Mouse (Mus musculus): ENCODE results near the gene Ipo8.

Ipo8 gene

DNA sequence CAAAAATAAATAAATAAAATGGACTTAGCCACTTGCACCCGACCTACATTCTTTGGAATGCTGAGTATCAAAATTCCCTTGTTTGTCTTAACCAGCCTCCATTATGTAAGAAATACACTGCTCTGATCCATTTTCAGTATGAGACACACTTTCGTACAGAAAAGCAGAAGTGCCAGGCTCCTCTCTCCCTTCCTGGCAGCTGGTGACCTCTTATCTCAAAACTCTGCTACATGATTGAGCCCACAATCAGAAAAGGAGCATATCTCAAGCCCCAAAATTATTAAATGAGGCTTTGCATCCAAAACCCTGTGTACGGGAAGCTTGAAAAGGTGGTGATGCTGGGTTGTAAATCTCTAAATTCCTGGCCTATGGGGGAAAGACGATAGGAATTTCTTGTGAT is 69.8 kb downstream of the Ipo8 start:
- DNase-seq (ENCODE audit: extremely low read depth, insufficient read length, low spot score), result no peak

DNA sequence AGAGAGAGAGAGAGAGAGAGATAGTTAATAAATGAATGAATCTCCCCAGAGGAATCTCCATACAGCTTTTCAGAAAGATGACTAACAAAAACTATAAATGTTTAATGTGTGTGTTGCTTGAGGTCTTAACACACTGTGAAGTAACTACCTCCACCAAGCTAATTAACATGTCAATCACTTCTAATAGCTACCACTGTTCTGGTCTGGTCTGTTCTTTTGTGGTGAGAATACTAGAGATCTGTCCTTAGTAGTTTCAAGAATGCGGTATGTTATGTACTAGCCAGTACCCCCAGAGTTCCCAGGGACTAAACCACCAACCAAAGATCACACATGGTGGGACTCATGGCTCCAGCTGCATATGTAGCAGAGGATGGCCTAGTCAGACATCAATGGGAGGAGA is 74.7 kb downstream of the Ipo8 start:
- DNase-seq (ENCODE audit: extremely low read depth, insufficient read length, low spot score), result no peak

DNA sequence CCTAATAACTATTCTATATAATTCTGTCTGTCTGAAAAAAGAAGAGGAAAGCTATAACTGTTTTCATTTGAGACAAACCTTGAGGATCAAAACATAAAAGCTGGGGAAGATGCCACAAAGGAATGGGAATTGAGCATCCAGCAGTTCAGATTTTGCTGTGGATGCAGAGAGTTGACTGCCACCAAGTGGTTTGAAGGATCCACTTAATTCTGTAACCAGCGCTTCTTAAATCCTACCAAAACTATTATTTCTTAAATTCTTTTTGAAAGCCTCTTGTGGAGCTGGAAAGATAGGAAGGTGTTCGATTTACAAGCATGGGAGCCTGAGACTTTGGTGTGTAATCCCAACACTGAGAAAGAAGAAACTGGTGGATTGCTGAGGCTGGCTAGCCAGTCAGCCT is 79.9 kb downstream of the Ipo8 start:
- no peak for DNase-seq (ENCODE audit: extremely low read depth, insufficient read length, low spot score)

DNA sequence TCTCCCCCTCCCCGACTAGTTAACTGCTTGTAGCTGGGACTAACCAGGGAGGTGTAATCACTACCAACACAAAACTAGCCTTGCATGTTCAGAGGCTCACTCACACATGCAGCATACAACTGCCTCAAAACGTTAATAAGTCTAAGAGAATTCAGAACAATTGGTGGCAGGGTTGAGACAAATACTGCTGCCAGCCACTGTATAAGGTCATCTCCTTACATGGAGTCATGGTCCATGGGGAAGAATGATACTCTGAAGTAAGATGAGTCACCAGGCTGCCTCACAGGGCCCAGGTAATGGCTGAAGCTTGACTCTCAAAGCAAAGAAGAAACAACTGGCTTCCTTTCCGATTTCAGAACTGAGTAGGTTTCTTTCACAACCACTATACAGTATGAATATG is 81.1 kb downstream of the Ipo8 start:
- no peak for DNase-seq (ENCODE audit: extremely low read depth, insufficient read length, low spot score)

DNA sequence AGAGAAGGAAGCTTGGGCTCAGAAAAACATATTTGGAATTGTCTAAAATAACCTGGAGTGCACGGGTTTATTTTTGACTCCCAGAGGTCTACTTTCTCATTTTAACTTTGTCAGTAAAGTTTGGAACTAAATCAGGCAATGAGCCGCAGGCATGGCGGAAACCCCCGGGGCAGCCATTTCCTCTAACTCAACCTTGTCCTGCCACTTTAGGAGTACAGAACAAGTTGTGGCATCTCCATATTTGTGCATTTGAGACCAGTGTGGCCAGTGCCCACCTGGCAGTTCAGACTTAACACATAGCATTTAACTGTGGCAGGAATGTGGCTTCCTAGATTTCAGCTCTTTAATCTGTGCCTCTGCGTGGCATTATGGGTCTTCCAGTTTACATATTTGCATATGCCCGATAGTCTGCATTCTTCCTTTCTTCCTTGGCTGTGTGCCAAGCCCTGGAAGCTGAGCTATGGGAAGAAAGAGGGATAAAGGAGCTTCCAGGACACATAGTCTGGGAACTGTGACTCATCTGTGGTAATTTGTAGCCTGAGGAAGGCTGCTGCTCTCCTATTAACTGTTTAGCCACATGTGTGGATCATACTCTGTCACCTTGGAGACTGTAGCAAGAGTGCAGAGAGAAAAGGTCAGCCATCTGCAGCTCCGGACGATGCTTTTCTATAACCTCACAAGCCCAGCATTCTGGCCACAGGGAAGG is 90.6 kb downstream of the Ipo8 start:
- peak; percentile 19 for DNase-seq (ENCODE audit: extremely low read depth, insufficient read length, low spot score)

DNA sequence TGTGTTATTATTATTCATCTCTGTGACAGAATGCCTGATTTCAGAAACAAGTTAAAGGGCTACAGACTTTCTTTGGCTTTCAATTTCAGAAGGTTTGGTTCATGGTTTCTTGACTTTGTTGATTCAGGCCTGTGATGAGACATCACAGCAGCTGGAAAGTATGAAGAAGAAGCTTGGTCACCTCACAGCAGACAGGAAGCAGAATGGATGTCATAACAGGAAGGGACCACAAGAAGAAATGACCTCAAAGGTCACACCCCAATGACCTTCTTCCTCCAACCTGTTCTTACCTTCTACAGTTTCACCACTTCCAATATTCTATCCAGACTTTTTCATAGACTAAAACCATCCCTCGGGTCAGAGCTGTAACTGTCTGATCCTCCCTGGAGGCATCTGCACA is 94.9 kb downstream of the Ipo8 start:
- no peak for DNase-seq (ENCODE audit: extremely low read depth, insufficient read length, low spot score)

DNA sequence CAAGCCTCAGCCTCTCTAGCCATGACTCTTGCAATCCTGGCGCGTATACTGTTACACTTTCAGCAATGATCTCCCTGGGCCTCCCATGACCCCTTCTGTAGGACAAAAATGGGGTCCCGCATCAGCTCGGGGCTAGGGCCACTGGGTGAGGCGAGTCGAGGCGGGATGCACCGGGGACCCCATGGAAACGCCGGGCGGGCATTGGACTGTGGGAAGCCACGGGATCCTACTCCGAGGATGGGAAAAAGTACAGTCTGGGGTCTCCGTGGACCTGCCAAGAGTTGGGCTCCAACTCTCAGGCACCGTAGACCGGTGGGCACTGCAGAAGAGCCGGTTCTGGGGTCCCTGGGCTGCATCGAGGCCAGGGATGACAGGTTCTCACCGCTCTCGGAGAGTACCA is 97.3 kb downstream of the Ipo8 start:
- no peak for DNase-seq (ENCODE audit: extremely low read depth, insufficient read length, low spot score)

DNA sequence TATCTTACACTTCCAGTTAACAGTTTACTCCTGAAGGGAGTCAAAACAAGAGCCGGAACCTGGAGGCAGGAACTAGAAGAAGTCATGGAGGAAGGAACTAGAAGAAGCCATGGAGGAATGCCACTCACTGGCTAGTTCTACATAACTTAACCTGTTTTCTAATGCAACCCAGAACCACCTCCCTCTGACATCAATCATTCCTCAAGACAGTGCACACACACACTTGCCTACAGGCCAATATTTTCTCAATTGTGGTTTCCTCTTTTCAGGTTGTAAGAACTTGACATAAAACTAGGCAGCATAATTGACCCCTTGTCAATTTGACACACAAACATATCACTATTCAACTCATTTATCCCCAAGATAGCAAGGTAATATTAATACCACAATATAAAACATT is 98.3 kb downstream of the Ipo8 start:
- no peak for DNase-seq (ENCODE audit: extremely low read depth, insufficient read length, low spot score)

DNA sequence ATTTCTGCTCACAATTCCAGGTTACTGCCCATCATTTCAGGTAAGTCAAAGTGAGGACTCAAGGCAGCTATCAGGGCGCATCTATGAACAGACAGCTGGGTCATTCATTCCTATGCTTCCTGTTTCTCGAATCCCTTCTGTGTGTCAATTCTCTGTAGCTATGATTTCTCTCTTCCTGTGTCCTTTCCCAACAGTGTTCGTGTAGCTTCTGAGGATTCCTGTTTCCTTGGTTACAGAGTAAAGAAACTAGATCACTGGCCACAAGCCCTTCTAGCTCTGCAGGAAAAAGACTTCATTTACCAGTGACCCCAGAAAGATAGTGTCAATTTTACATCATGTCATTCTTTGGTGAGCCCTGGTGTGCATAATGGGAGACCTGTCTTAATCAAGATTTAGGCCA is 102.7 kb downstream of the Ipo8 start:
- DNase-seq (ENCODE audit: extremely low read depth, insufficient read length, low spot score), result no peak

DNA sequence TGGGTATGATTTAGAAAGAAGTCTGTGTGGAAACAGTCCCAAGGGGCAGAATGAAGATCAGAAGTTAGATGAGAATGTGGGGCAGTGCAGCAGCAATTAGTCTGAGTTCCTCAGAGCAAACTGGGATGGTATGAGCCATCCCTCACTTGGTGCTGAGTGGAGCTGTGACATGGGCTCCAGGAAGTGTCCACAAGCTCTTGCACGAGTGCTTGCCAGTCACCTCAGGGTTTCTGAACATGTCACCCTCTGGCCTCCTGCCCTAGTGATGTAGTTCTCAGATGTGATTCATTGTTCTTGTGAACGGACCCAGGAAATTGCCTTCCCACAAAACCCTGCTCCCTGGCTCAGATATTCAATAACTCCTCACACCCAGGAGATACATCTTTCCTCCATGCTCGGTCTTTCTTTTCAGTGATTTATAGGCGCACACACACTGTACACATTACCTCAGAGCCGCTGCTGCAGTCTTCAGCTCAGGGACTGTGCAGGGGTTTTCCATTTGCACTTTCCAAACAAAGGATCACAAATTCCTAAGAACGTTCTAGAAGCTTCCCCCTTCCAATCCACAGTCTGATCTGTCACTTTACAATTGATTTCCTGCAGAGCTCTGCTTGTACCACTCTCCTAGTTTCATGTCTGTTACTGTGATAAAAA is 103.3 kb downstream of the Ipo8 start:
- peak; percentile 55 for DNase-seq (ENCODE audit: extremely low read depth, insufficient read length, low spot score)

DNA sequence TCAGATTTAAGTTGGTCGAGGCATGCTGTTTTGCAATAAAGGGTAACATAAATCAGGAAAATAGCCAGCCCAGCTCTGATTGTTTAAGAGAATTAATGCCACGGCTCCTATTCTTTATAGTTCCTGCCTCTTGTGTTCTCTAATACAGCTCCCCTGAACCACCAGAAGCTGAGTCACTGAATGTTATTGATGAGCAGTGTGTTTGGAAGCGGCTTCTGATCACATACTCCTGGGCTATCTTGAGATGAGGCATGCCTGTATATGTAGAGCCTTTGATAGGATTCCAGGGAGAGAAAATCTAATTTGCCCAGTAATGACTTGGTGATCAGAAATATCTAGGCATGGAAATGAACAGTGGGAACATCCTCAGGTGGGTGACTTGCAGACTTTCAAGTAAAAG is 106.8 kb downstream of the Ipo8 start:
- no peak for DNase-seq (ENCODE audit: extremely low read depth, insufficient read length, low spot score)
